In the genomic region with DNA sequence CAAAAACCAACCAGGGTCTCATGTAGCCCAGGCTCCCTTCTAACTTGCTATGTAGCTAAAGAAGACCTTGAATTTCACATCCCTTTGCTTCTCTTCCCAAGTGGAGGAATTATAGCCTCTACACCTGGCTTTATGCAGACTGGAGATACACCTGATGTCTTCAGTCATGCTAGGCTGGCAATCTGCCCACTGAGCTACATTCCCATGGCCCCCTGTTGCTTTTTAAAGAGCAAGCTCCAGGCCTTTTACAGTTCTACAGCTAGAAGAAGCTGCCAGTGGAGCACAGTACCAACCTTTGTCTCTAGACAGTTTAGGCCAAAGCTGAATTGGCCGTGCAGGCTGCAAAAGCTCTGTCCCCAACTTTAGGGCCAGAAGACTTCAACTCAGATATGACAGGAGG, we compare ENCODE assay signal across 19 mouse cellular contexts. TPM values are rescaled to one million over a fixed set of nuclear protein-coding genes. Genes with fewer than 3 reads are reported as not detected.
DNase-seq lines count a peak whose midpoint lies in the region; ATAC-seq lines count a peak whose summit lies in the region.
"Had no signal": no experiment of that assay in that cellular context is flagged by ENCODE, and none has a peak within 500 bp of the region (broad histone marks: within the 10 kb centered on the region; RNA-seq: fewer than 3 reads in every experiment).

No protein-coding gene starts in this region.

- DNase-seq in cerebellum, adult 11 months = peak; percentile 22
- peak; percentile 20 for DNase-seq in kidney, postnatal 10 days
- no peak for DNase-seq in kidney, postnatal 4 days
- peak; percentile 16 for DNase-seq in right cerebral cortex, postnatal 4 days
- DNase-seq in right cerebral cortex, postnatal 25 days = no peak
- no peak for DNase-seq in natural killer cell, adult 2 months (ENCODE audit: low spot score in 2 of 2)
- DNase-seq in left cerebral cortex, adult 8-10 months (ENCODE audit: low spot score in 2 of 2) = no peak
- DNase-seq: adrenal gland, postnatal 14 days; heart, adult 18-20 months; heart, postnatal 36 days; kidney, adult 9 months; liver, postnatal 0 days; retina, postnatal 1 day; thymus, postnatal 14 days had no signal

- ATAC-seq in cerebellum, adult (ENCODE audit: insufficient number of reproducible peaks, low FRiP score, low TSS enrichment) = no peak
- ATAC-seq: forebrain, embryonic 14.5 days; hindbrain, embryonic 16.5 days; intestine, embryonic 16.5 days; liver, postnatal 0 days; lung, postnatal 0 days had no signal

RNA-seq across cellular contexts. Expression of a gene that starts 8.0 kb away (rescaled TPM):
- 10 to 100 TPM; 38.5 to 44.9 (median 42.7) TPM for total RNA-seq in left cerebral cortex, adult 8-10 months (2022)

RNA-seq across cellular contexts. Expression of a gene that starts 8.1 kb away (rescaled TPM):
- total RNA-seq in left cerebral cortex, adult 8-10 months (2022) = 10 to 100 TPM; 23.4 to 28.0 (median 25.3) TPM

Comparison
In these comparisons a context has a peak if more than half of its experiments do, and no peak if none do; other contexts are left out.
1. DNase-seq: peak in cerebellum, adult 11 months (single experiment), kidney, postnatal 10 days (single experiment) and right cerebral cortex, postnatal 4 days (single experiment); none in kidney, postnatal 4 days (0 of 2), right cerebral cortex, postnatal 25 days (single experiment), natural killer cell, adult 2 months (0 of 2) and left cerebral cortex, adult 8-10 months (0 of 2).